Mouse (Mus musculus): ENCODE data around the gene Coro2a. TPM values are rescaled to one million over a fixed set of nuclear protein-coding genes. Genes with fewer than 3 reads are reported as not detected.
A peak's percentile ranks its signal among the peaks of the same experiment; 100 is the strongest.

Gene Coro2a
- total RNA-seq, 2 experiments from 2014 or later, result 3.3 to 15.9 TPM

DNA sequence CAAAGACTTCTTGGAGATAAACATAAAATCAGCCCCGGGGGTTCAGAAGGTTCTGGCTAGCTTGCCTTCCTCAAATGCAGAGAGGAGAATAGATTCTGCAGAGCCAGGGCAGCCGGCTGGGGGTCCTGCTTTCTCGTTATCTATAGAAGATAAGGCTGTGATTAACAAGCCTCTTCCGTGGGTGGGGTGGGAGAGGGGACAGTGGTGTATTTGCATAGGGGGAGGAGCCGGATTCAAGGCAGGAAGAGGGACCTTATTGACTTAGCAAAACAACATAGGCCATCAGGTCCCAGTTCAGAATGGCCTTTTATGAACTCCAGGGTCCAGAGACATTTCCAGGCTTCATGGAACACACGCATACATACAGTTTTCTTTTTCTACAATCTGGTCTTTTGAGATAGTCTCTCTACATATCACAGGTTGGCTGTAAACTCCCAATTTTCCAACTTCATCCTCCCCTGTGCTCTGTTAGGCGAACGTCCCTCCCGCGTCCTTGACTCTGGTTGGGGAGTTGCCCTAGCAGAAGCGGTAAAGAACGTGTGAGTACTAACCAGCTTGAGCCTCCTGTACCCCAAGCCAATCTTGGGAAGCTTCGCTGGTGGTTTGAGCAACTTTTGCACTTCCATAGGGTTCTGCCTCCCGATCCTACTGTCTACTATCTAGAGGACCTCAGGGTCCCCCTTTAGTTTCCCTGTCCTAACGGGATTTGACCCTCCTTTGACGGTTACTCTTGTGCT is 66.7 kb downstream of the Coro2a start:
- no peak for ATAC-seq (replicated peaks; ENCODE audit: low FRiP score, poor library complexity, severe bottlenecking)

DNA sequence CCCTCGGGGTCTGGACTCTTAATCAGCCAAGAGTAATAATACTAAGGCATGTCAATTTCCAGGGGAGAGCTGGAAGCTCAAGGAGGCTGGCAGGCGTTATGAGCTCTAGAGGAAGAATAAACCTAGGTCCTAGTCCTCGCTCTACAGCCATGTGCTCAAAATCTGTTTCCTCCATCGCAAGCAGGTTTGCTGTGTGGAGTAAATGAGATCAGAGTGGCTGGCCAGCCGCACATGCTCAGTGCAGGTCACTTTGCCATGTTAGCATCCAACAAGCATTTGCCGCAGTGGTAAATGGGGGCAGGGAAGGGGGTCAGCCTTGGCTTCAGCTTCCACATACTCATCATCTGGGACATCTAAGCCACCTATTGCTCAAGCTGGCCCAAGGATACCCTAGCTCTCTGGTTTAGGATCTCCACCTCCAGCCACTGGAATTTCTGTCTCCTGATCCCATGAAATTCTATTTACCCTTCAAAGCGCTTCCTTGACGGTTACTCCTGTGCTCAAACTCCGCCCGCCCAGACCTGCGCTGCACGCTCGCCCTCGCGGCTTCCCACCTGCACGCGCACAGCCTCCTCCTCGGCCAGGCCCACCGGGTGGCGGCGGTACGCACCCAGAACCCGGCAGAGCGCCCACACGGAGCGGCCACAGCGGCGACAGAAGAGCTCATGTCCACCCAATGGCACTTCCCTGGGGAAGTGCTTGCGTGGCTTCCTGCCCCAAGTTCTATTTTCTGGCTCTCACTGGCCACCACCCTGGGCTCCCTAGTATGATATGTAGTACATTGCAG is 67.9 kb downstream of the Coro2a start:
- no peak for ATAC-seq (replicated peaks; ENCODE audit: low FRiP score, poor library complexity, severe bottlenecking)

DNA sequence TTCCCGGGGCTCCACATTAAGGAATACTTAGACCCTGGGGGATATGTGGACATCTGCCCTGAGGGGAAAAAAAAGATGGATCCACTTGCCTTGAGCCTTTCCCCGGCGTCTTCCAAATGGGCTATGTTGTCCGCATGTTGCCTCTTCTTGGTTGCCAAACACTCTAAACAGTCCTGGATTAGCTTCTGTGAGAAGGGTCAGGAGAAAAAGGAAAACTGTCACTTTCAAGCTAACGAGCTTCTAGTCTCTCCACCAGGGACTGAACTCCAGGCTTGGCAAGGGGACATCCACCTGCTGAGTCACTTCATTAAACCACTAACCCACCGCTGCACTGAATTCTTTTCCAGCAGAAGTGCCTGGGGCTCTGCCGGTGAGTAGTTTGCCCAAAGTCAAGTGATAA is 69.1 kb downstream of the Coro2a start:
- ATAC-seq (replicated peaks; ENCODE audit: low FRiP score, poor library complexity, severe bottlenecking), result no peak

DNA sequence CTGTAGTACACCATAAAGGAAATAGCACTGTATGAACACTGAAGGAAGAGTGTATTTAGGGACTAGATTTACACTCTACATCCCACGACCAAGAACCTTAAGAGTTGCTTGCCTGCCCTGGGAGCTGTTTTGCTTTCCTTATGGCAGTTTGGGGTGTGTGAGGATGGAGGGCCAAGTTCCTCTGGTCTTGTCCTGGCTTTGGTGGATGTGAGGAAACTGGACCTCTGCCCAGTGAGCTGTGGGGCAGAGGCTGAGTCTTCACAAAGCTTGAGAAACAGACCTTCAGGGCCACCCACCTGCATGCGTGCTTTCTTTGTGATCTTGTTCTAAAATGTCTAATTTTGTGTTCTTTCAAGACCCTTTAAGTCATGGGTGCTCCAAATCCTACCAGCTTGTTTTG is 69.5 kb downstream of the Coro2a start:
- ATAC-seq (replicated peaks; ENCODE audit: low FRiP score, poor library complexity, severe bottlenecking), result no peak

DNA sequence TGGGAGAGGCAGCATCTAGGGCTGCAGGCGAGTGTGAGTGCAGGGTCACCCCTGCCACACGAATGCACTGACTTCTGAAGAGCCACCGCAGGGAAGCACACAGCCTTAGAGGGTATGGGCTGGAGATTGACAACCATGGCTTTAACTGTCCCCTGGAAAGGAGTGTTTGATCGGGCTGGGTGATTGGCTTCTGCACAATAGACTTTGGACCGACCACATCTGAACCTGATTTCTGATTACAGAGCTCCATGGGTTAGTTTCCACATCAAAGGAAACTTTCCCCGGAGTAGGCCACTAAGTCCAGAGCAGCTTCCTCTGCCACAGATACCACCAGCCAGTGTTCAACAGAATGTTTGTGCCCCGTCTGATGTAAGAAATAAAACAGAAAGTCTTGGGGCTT is 72.3 kb downstream of the Coro2a start:
- ATAC-seq (replicated peaks; ENCODE audit: low FRiP score, poor library complexity, severe bottlenecking), result no peak

DNA sequence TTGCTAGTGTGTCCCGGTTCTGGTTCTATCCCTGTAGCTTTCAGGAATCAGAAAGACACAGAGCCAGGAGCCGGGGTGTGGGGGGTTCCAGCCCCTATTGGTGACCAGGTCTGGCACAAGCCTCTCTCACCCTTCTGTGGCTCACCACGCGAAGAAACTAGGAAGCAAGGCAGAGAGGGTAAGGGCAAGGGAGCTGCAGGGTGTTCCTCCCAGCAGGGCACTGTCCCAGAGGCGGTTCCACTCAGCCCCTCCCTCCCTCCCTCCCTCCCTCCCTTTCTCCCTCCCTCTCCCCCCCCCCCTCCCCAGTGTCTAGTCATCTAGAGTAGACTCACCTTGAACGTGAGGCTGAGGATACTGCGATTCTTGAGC is 74.5 kb downstream of the Coro2a start:
- ATAC-seq (replicated peaks; ENCODE audit: low FRiP score, poor library complexity, severe bottlenecking), result peak; percentile 78

DNA sequence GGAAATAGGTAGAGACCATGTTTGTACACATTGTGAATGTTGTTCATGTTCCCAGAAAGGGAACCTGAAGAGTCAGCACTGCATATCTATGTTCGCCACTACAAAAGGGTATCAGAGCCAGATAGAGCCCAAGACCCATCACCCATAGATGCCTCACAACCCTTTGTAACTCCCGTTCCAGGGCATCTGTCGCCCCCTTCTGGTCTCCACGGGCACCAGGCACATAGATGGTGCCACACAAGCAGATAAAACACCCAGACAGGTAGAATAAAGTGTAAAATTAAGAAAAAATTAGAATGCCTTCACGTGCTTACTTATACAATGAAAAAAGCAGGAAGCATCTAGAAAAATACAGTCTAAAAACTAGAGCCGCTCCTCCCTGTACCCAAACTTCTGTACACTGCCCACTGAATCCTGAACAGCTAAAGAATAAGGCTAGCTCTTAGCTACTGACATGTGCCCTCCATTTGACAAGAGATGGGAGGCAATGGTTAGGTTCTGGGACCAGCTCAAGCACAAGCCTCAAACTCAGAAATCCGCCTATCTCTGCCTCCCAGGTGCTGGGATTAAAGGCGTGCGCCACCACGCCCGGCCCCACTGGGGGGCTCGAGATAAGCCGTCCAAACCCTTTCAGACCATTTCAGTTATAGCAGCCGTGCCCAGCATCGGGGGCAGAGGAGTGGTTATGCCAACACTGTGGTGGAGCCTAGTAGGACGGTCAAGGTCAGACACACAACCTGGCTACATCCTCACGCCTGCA is 75.0 kb downstream of the Coro2a start:
- ATAC-seq (replicated peaks; ENCODE audit: low FRiP score, poor library complexity, severe bottlenecking), result peak; percentile 90

DNA sequence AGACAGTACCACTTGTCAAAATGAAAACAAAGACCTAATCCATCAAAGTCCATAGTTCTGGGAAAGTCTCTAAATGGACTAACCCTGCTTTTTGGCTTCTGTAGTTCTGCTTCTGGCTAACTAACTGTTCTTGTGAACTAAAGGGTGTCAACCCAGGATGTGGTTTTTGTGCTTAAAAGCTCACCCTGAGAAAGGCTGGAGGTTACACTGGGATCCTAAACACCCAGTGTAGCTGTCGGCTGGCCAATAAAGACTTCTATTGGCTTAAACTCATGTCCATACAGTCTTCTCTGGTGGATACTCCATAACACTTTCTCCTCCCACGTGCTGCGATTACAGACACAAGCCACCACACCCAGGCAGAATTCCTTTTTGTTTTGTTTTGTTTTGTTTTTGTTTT is 75.8 kb downstream of the Coro2a start:
- no peak for ATAC-seq (replicated peaks; ENCODE audit: low FRiP score, poor library complexity, severe bottlenecking)

DNA sequence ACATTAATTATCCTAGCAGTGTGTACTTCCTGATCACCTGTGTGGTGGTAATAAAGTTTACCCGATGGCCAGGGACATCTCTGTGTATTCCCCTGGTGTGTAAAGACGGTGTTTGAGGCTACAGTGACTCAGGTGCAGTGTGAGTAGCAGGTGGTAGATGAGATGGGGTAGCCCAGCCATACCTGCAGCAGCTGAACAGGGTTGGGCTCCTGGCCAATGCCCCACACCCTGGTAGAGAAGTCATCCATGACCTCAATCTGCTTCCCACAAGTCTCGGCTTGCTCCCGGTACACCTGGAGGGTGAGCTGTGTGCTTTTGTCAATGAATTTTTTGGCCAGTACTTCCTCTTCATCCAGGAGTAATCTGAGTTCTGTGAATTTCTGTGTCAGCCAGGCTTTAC is 78.7 kb downstream of the Coro2a start:
- ATAC-seq (replicated peaks; ENCODE audit: low FRiP score, poor library complexity, severe bottlenecking), result no peak

DNA sequence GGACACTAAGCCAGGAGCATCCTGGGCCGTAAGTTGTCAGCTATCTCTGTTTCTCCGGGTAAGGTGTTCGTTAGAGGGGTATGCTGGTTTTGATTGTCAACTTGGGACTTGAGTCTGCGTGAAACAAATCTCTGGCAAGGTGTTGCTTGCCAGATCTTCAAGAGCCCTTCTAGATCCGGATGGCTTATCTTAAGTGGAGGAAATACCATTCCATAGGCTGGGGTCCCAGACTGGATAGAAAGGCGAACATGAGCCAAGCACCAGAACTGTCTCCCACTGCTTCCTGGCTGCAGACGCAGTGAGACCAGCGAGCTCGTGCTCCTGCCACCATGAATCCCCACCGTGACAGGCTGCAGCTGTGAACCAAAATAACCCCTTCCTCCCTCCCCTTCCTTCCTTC is 80.5 kb downstream of the Coro2a start:
- ATAC-seq (replicated peaks; ENCODE audit: low FRiP score, poor library complexity, severe bottlenecking), result no peak

DNA sequence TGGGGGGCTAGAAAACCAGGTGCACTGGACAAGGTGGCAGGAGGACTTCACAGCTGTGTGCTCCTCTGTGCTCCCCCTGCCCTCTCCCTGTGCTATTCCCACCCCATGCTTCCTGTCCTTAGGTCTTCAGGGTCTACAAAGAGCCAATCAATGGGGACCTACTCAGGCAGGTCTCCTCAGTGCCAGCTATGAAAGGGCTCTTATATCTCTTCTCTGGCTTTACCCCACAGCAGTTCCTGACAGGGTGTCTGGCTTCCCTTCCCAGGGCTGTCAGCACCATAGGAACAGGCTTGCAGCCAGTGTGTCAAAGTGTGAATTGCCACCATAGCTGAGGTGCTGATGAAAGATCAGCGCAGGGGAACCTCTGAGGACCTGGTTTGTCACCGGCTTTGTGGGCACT is 81.5 kb downstream of the Coro2a start:
- ATAC-seq (replicated peaks; ENCODE audit: low FRiP score, poor library complexity, severe bottlenecking), result no peak

DNA sequence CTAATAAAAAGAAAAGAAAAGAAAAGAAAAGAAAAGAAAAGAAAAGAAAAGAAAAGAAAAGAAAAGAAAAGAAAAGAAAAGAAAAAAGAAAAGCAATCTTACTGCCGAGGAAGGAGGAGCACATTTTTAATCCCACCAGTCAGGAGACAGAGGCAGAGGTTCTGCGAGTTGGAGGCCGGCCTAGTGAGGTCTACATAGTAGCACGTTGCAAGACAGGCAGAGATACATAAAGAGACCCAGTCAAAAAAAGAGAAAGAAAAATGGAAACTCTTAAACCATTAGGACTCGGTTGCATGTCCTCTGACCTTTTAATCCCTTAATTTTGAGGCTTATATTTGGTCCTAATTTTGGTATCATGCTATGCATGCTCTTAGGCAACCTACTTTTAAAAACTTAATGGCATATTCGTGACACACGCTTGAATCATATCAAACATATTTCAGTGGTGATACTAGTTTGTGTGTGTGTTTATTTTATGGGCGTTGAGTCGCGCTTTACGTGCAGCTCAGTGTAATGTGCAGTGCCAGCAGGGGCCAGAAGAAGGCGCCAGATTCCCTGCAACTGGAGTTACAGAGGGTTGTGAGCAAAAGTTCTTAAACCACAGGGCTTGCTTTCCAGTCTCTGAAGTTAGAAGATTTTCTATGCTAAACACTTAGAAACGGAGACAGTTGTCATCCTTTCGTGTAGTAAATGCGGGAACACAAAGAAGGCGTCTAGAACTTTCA is 94.1 kb downstream of the Coro2a start:
- peak; percentile 77 for ATAC-seq (replicated peaks; ENCODE audit: low FRiP score, poor library complexity, severe bottlenecking)

DNA sequence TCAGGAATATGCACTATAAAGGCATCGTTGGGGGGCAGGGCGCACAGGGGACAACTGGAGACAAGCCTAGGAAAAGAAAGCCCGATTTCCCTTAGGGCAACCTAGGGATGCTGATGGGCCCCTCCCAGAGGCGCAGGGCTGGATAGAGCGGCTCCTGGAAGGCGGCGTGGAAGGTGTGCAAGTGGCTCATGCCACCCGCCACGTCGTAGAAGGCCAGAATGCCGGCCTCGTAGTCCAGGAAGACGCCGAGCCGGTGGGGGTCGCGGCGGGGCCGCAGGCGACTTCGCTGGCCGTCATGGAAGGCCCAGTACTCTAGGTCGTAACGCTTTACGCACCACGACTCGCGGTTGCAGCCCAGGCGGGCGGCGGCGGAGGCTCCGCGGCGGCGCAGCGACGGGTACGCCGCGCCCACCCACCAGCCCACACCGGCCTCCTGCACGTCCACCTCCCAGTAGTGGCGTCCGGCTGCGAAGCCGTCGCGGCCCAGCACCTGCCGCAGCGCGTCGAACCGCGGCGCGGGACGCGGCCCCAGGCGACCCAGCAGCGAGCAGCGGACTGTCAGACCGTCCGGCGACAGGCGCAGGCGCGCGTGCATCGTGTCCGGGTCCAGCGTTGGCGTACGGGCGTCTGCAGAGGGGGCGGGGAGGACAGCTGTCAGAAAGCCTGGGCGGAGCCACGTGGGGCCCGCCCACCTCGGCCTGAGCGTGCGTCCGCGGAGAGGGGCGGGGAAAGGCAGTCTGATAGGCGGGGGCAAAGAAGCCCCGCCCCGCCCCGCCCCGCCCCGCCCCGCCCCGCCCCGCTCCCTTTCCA is 95.0 kb downstream of the Coro2a start:
- ATAC-seq (replicated peaks; ENCODE audit: low FRiP score, poor library complexity, severe bottlenecking), result peak; percentile 98

DNA sequence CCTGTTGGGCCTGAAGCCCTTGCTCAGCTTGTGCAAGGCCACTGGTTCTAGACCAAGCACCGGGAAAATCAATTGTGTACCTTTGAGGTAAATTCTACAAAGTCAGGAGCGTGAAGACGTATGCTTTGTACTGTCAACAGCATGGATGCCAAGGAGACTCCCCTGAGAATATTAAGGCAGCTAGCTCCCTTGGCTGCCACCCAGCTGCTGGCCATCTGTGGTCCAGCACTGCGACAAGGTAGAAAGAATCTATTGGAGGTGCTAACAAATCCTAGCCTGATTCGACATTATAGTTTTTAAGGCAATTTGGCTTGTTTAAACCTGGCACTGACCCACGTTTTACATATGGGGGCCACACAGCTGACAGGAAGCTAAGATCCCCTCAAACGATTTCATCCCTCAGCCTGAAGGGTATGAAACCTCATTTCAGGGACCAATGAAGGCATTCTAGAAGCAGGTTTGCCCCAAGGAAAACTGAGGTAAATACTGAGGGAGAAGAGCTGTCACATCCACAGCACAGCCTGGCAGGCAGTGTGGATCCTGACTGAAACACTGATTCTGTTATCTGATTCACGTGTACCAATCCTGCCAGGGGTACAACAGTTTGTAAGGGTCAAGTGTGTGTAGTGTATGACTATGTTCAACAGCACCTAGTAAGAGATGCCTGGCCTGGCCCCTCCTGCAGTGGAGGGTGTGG is 96.5 kb downstream of the Coro2a start:
- ATAC-seq (replicated peaks; ENCODE audit: low FRiP score, poor library complexity, severe bottlenecking), result no peak

DNA sequence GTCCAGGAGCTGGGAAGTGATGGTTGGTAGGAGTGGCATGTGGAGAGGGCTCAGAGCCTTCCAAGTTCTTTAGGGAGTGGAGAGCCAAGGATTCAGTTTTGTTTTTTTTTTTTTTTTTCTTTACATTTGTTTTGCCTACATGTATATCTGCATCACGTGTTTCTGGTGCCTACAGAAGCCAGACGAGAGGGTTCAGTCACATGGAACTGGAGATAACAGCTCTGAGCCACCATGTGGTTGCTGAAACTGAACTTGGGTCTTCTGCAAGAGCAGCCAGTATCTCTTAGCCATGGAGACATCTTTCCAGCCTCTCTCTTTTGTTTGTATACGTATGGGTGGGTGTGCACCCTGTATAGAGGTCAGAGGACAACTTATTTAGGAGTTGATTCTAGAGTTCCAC is 98.1 kb downstream of the Coro2a start:
- no peak for ATAC-seq (replicated peaks; ENCODE audit: low FRiP score, poor library complexity, severe bottlenecking)

DNA sequence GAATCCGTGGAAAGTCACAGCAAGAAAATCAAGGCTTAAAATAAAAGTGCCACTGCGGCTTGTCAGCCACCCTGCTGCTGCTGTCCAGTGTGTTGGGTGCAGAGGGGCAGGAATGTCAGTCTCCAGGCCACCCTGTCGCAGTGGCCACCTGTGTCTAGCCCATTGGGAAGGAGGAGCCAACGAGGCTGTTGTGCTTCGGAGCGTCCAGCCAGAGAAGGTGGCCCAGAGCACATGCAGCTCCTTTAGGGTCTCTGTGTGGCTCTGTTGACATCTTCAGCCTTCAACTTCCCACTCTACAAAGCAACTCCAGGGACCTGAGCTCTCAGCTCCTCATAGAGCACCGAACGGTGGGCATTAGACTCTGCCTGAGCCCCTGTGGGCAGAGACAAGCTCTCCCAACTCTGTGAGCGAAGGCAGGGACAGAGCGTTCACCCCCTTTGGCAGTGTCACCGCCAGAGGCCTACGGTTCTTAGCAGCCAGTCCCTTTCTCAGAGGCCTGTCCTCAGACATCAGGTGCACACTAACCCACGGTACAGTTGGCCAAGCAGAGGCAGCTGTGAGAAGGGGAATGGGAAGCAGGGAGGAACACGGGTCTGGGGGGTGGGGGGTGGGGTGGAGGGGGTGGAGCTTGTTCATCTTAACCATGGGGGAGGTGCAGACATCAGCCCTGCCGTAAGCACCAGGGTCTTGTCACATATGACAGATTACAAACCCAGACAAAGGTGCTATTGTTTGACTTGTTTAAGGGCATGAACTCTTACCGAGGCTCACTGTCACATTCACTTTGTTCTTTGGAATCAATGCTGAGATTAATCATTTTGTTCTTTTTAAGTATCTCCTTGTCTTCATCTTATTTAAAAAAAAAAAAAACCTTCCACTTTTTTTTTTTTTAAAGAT is 99.1 kb downstream of the Coro2a start:
- ATAC-seq (replicated peaks; ENCODE audit: low FRiP score, poor library complexity, severe bottlenecking), result no peak

DNA sequence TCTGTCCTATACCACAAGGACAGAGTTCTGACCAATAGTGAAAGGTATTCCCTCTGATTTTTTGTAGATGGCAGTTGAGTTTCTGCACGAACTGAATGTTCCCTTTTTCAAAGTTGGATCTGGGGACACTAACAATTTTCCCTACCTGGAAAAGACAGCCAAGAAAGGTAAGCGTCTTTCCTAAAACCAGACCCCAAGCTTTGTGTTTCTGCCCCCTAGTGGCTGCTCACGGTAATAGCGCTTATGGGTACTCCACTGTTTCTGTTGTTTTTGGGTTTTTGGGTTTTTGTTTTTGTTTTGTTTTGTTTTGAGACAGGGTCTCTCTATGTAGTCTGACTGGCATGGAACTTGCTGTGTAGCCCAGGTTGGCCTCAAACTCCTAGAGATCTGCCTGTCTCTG is 103.0 kb downstream of the Coro2a start:
- 0 out of 2 replicates have a peak, but pooled peaks have one; percentile 47 for ATAC-seq (replicated peaks; ENCODE audit: low FRiP score, poor library complexity, severe bottlenecking)

DNA sequence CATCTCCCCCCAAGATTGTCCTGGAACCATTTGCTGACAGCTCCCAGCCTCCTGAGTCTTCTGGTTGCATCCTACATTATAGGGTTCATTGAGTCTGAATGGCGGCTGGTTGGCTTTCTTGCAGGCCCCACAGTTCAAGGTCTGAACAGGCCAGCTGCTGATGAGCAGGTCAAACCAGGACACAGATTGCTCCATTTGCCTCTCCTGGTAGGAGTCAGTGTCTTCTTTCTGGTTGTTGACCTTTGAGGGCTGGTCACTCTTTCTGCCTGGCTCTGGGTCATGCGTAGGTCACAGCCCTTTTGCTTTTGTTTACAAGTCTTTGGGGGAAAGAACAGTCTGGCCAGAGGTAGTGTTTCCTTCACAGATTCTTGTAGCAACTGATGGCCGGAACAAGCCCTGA is 103.5 kb downstream of the Coro2a start:
- ATAC-seq (replicated peaks; ENCODE audit: low FRiP score, poor library complexity, severe bottlenecking), result no peak

Data from erythroid progenitor cell, adult 5-6 weeks (primary cell).